Mouse (Mus musculus) adrenal gland, postnatal 25 days (tissue): ENCODE data around the gene Foxc2. TPM values are rescaled to one million over a fixed set of nuclear protein-coding genes. Genes with fewer than 3 reads are reported as not detected.
A peak's percentile ranks its signal among the peaks of the same experiment; 100 is the strongest.

Experiments
- DNase-seq: peaks from one replicate; pipeline ENCODE4 v3.0.0; 2021; ENCODE audit warnings: mixed read lengths
- total RNA-seq: library from RNA; stranded (reverse); gene quantifications from 2 replicates; pipeline ENCODE4 v1.2.3, GENCODE M21; 2021

Foxc2 gene
- total RNA-seq, 1 experiment from 2014 or later, result 3.6 TPM

DNA sequence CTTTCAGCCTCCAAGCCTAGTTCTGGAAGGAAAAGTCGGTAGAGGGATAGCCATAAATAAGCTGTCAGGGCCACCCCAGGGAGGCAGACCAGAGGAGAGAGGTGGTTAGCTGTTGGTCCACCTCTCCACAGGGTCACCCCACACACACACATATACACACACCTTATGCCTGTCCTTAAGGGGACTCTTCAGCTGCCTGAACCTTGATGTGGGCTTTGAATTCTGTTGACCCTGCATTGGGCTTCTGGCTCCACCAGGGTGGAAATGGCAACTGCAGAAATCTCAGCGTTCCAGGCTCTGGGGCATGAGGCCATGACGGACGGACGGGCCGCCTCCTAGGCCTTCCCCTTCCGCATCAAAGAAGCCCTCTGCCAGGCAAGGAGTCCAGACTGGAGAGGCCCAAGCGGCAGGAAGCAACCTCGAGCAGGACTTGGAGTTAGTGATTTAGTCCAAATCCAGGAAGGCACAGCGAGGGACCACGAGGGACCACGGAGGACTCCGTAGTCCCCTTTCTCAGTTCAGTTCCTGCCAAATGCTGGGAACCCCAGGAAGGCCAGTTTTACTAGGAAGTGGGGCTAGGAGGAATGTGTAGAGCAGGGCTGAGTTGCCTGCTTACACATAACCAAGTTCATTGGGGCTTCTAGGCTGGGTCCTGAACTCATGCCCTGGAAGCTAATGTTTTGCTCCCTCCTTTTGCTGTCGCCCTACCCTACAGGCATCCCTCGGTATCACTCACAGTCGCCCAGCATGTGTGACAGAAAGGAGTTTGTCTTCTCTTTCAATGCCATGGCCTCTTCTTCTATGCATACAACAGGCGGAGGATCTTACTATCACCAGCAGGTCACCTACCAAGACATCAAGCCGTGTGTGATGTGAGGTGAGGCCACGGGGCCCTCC, 29.7 kb upstream of the Foxc2 start:
- DNase-seq, result no peak

DNA sequence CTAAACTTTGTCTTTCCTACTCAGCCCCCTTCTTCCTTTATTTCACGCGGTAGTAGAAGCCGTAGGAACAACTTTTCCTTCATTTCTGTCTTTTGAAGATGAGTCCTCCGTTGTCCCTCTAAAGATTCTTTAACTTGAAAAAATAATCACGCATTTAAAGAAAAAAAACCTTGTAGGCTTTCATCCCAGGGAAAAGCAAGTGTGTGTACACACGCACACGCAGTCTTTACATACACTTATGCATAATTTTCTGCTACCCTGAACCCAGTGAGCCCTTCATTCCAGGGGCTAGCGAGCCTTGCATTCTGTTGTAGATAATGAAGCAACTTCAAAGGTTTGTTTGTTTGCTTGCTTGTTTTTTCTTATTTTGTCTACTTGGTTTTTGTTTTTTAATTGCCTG, 27.7 kb upstream of the Foxc2 start:
- no peak for DNase-seq

DNA sequence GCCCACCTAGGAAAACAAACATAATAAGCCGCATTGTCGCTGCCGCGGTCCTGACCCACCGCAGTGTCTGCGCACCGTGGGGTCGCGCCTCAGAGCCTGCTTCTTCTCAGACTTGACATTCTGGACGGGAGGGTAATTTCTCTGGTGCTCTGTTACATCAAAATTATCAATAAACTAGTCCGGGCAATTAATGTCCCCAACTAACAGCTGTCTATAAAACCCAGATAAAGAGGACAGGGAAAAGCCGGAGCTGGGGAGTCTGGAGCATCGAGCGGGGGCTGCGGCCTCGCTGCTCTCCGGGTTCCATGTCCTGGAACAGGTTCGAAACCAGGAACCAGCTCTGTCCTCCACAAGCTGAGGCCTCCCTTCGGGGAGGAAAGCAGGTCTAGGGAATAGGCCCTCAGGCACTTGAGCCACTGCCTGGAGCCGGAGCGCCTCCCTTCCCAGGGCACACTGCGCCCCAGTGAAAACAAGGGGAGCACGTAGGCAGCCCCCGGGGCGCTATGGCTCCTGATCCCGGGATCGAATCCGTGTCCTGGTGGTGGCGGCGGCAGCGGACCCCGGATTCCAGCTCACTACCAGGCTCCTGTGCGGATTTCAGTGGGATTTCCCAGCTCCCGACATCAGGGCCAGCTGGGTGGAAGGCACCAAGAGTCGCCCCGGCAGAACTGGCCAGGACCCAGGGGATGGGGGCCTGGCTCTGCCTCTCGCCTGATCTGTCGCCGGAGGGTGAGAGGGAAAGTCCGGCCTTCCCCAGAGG, 26.9 kb upstream of the Foxc2 start:
- DNase-seq, result no peak

DNA sequence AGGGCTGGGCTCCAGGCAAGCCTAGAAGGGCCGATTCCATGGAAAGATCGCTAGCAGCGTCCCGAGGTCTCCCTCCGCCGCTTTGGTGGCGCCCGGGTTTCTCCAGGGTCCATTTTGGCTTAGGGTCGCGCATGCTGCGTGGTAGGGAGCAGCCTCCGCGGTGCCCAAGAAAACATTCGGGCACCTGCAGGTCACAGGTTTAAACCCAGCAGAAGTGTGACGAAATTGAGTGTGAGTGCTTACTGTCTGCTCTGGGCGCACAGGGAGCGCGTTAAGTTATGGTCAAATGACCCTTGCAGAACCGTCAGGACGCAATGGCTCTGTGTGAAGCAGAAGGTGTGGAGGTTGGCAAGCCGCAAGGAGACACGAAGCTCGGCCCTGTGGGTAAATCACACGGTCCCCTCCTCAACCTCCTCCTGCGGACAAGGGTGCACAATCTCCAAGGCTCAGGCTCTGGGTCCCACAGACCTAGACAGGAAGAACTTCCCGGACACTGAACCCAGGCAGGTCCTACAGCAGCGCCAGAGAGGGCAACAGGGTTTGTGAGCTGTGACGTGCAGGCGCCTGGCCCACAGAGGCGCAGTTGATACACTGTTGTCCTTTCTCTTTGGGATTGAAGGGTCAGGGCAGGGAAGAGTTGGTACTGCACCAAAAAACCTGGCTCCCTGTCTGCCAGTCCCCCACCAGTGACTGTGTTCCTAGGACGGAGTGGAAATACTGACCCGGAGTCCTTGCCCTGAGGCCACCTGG, 26.2 kb upstream of the Foxc2 start:
- no peak for DNase-seq

DNA sequence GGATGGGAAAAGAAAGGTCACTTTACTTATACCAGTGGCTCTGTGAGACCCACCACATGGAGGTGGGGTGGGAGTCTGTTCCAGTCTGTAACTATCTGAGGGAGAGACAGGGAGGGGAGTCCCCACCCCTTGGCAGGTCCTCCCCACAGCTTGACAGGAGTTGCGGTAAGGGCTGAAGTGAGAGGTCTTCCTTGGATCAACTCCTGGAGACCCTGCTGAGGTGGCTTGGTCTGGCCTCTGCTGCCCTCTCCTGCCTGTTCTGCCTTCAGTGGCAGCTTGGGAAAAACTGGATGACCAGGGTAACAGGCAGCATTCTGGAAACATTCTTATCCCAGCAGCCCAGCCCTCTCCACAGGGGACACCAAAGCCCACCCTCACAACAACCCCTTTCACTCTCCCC, 25.3 kb upstream of the Foxc2 start:
- no peak for DNase-seq

DNA sequence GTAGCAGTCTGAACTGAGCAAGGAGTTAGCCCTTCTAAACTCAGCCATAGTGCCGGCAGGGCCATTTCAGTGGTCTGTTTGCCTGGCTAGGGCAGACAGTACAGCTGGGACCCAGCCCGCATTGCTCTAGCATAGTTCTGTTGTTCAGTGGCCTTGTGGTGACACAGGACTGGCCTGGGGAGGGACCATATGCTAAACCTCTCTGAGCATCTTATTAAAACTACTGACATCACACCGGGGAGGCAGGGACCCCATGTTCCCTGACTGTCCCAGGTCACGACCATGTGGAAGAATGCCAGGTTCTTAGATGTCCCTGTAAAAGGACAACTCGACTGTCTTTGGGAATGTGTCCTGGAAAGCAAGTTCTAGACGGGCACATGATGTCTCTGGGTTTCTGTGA, 23.8 kb upstream of the Foxc2 start:
- no peak for DNase-seq

DNA sequence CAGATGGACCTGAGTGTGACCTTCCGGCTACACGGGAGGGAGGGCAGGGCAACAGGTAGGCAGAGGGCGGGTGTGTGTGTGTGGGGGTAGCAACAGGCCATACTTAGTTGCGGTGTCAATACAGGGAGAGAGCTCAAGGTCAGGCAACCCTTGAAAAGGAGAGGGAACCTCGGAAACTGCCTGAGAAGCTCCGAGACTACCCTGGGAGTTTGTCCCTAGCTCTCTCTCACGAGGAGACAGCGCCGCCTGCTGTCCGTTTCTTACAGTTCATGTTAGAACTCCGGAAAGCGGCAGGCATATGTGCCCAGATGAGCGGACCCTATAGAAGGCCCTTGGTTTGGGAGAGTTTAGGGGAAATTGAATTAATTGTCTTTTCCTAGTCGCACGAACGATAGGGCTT, 23.3 kb upstream of the Foxc2 start:
- DNase-seq, result peak; percentile 85

DNA sequence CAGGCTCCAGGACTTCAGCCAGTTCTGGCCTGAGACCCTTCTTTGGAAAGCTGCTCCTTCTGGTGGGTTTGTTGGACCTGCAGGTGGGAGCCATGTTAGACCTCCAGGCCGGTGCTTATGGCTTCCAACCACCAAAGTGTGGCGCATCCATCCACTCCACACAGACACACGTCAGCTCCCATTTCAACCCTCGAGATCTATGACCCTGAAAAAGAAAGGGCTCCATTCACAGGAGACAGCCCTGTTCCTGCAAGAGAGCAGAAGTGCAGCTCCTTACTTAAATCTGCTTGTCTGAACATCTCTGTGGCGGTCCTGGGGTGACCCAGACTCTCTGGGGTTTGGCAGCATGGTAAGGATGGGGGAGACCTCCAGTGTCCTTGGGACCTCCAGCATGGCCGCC, 22.5 kb upstream of the Foxc2 start:
- no peak for DNase-seq

DNA sequence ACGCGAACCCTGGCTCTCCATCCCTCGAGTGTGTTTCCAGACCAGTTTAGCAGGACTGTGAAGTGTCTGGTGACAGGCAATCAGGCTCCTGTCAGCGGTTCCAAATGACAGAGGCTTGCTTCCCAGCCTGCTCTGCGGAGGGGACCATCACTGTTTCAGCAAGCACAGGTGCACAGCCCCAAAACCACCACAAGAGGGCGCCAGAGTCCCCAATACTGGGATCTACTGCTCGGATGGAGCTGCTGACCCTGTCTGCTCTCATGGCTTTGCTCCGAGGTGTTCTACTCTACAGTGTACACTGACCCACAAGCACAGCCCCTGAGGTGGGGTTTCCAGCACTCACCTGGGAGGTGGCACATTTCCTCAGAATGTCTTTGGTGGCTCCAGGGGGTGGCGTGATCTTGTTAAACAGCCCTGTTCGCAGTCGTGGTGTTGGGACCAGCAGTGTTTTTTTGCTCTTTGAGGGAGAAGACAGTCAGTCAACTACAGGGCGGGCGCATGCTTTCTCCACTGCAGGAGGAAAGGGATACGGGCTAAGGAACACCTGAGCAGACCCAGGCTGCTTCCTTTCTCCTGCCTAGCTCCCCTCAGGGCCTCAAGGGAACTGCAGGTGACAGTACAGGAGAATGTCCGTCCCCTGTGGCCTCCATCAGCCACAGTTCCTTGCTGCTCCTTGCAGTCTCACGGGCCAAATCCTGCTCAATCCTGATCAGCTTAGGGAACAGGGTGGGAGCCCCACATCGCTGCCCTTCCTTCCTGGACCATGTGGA, 11.7 kb upstream of the Foxc2 start:
- peak; percentile 80 for DNase-seq

DNA sequence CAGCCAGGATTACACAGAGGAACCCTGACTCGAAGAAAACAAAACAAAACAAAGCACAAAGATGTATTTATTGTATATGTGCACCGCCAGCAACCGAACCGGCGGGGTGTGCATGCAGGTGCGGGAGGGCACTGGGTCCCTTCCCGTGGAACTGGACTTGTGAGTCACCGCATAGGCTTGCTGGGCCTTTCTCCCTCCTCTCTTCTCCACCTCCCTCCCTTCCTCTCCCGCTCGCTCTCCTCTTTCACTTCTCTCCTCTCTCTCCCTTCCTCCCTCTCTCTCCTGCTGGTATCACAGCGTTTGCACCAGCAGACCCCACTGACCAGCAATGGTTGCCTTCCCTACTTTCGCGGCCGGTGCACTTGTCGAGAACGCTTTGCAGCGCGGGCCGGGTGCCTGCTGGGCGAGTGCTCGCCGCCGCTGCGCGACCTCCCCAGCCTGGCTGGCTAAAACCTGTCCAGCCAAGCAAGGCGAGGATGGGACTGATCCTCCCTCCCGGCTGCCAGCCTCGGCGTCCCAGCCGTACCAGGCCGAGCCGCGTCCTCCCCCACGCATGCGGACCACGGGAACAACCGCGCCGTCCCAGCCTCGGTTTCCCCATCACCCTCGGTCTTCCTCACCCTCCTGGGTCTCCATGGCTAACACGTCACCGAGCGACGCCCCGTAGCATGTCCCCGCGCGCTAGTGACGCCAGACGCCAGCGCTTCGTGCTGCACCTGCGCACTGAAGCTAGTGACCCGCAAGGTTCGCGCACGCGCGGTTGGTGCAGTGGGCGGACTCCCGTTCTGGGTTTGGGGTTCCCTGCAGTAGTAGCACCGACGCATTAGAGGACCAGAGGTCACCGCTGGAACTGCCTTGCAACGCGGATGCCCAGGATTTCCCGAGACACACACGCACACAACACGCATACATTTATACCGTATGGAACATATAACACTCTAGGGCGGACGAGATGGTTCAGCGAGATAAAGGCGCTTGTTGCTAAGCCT, 8.0 kb upstream of the Foxc2 start, which contains the start of gene Mthfsd:
Gene Mthfsd (minus strand): TSS at position 725 of the 989 bp plus-strand sequence.
- DNase-seq, result peak; percentile 100

DNA sequence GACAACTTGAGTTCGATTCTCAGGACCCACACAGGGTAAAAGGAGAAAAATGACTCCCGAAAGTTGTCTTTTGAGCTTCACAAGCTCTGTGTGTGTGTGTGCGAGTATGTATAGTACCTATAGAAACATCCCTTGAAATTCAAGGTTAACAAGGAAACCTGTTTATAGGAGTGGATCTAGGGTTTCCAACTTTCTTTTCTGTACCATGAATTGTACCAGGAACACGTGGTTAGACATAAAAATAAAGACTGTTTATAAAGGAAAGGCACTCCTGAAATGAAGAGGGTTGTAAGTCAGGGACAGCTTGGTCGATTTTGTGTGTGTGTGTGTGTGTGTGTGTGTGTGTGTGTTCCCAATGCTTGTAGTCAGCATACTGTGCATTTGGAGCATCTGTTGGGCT, 7.3 kb upstream of the Foxc2 start:
- DNase-seq, result no peak

DNA sequence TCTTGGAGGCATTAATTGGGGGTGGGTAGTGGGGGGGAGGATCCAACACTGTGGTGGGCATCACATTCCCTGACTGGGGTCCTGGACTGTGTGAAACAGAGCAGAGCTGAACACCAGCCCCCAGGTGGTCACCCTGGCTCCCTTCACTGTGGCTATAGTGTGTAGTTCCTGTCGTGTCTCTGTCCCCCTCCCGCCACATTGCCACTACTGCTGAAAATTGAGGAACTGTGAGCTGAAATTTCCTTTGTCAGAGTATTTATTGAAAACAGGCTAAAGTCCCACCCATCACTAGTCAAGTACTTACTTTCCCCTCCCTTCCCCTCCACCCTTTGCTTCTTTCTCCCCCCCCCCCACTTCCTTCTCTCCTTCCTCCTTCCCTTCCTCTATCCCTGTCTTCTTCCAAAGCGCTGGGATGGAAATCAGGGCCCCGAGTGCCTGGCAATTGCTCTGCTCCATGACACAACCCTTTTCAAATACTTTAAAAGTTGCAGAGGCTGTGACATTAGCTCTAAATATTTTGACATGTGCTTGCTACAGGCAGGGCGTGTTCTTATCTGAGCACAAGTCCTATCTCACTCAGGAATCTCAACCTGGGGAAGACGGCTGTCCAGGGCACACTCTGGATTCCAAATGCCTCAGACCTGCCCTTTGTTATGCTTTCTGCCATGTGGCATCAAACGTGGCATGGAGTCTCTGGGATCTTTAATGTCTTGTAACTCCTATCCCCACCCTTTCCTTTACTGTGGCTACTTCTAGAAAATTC, 4.6 kb upstream of the Foxc2 start:
- no peak for DNase-seq

DNA sequence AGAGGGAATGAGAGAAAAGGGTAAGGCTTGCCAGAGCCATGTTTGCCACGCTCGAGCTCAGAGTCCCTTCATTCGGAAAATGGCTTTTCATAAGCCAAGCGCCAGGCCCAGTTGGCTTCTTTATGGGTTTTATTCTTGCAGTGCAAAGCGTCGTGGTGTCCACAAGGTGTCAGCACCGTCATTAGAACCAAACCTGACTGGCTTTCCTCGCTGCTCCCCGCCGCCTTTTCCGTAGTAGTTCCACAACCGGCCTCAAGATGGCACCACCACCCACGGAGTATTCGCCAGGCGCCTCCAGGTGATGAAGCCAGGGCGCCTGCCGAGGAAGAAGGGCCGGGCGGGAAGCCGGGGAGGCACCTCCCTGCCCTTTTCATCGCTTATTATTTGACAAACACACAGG, 2.7 kb upstream of the Foxc2 start:
- DNase-seq, result peak; percentile 94

DNA sequence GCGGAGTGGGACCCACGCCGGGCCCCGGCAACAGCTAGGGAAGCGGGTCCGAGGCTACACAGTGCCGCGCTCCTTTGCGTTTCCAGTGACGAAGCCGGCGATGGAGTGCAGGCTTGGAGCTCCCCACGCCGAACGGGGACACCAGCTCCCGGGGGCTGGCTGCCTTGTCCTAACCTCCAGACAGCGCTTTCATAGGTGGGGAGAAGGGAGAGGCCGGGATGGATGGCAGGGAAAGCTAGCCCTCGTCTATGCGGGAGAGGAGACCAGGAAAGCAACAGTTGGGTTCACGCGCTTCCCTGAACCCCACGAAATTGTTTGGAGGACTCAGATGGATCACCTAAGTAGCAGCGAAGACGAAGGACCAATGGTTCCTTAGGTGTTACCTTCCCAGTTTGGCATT, 835 bp upstream of the Foxc2 start:
- DNase-seq, result no peak

DNA sequence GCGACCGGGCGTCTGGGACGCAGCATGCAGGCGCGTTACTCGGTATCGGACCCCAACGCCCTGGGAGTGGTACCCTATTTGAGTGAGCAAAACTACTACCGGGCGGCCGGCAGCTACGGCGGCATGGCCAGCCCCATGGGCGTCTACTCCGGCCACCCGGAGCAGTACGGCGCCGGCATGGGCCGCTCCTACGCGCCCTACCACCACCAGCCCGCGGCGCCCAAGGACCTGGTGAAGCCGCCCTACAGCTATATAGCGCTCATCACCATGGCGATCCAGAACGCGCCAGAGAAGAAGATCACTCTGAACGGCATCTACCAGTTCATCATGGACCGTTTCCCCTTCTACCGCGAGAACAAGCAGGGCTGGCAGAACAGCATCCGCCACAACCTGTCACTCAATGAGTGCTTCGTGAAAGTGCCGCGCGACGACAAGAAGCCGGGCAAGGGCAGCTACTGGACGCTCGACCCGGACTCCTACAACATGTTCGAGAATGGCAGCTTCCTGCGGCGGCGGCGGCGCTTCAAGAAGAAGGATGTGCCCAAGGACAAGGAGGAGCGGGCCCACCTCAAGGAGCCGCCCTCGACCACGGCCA, 717 bp downstream of the Foxc2 start:
- peak; percentile 30 for DNase-seq

DNA sequence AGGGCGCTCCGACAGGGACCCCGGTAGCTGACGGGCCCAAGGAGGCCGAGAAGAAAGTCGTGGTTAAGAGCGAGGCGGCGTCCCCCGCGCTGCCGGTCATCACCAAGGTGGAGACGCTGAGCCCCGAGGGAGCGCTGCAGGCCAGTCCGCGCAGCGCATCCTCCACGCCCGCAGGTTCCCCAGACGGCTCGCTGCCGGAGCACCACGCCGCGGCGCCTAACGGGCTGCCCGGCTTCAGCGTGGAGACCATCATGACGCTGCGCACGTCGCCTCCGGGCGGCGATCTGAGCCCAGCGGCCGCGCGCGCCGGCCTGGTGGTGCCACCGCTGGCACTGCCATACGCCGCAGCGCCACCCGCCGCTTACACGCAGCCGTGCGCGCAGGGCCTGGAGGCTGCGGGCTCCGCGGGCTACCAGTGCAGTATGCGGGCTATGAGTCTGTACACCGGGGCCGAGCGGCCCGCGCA, 1.2 kb downstream of the Foxc2 start:
- DNase-seq, result no peak

DNA sequence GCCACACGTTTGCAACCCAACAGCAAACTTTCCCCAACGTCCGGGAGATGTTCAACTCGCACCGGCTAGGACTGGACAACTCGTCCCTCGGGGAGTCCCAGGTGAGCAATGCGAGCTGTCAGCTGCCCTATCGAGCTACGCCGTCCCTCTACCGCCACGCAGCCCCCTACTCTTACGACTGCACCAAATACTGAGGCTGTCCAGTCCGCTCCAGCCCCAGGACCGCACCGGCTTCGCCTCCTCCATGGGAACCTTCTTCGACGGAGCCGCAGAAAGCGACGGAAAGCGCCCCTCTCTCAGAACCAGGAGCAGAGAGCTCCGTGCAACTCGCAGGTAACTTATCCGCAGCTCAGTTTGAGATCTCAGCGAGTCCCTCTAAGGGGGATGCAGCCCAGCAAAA, 1.9 kb downstream of the Foxc2 start:
- no peak for DNase-seq

DNA sequence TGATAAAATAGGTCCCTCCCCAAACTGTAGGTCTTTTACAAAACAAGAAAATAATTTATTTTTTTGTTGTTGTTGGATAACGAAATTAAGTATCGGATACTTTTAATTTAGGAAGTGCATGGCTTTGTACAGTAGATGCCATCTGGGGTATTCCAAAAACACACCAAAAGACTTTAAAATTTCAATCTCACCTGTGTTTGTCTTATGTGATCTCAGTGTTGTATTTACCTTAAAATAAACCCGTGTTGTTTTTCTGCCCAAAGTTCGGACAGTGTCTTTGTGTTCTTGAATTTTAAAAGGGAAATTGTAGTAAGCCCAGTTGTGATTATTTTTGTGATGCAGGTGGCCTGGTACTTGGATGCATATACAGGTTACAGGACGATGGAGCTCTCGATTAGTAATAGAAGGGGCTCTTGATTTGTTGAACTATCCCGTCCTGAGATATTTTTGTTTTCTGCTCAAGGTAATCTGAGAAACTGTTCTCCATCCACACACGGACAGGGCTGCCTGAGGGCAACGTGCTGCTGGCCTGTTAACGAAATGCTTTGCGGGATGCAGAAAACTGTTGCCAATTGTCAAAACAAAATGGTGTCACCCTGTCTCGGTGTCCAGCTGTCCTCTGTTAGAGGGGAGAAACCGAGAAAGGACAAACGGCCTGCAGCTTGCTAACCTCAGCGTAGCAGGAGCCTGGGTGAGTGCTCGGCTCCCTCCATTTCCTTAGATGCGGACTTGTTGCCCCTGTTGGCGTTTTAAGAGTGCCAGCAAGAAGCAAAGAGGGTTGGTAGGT, 2.9 kb downstream of the Foxc2 start:
- no peak for DNase-seq
